Mouse (Mus musculus) megakaryocyte, embryonic 14.5 days (primary cell): ENCODE results near the gene Iba57.

Source experiments
- FLI1 ChIP-seq: IDR thresholded peaks from 2 replicates; pipeline ENCODE4 v1.6.1; 2012; ENCODE audit warnings: low read length, inconsistent platforms, mixed read lengths
- GATA1 ChIP-seq: IDR thresholded peaks from 3 replicates; pipeline ENCODE4 v1.6.1; 2012; ENCODE audit warnings: mixed read lengths, low read length, inconsistent platforms, borderline replicate concordance

- TF ChIP-seq GATA1: no peak
- TF ChIP-seq FLI1: no peak
Observed at GRCm38 (mm10) chr11:59209003-59209441, 45.5 kb upstream of the Iba57 start.
